Mouse (Mus musculus): ENCODE measurements around the gene Map3k4. TPM values are rescaled to one million over a fixed set of nuclear protein-coding genes. Genes with fewer than 3 reads are reported as not detected.
A peak's percentile ranks its signal among the peaks of the same experiment; 100 is the strongest.

The Map3k4 gene
- polyA plus RNA-seq (2015; fragmentation: Nextera tagmentation; extraction: Ambion mirVana) = 35.8 and 41.7 TPM in 2 replicates

DNA sequence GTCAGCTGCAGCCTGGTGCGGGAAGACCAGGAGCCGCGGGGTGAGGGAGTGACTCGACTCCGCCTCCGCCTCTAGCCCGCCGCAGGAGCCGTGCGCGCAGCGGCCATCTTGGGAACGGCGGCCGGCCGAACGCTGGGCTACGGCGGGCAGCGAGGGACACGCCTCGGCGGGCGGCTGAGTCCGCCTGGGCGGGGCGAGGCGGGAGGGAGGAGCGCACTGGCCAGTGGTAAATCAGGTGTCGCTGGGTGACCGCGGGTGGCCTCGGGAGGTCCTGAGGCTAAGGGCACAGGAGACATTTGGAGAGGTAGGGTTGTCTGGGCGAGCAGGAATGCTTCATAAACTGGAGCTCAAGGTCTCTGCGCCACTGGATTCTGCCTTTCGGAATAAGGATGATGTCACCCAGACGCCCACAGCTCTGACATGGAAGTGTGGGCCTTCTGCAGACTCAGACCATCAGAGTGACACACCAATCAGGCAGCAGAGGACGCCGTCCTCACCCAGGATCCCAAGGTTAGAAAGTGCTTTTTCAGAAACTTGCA is at the start of gene Map3k4:
Gene Map3k4 (minus strand): TSS at position 134 of the 539 bp plus-strand sequence.
- H3K27me3 ChIP-seq = no peaks in the 10 kb centered on the region
- no peaks in the 10 kb centered on the region for H3K36me3 ChIP-seq
- H3K4me1 ChIP-seq (replicated peaks) = peaks cover 46% of the 10 kb centered on the region
- peak within 1 kb of the TSS; percentile 61 for H3K4me2 ChIP-seq
- peak; percentile 91 for ATAC-seq (ENCODE audit: low read depth)
- 0% methylated on average over 36 of the region's 39 CpGs for WGBS
- no peaks in the 10 kb centered on the region for H3K9me3 ChIP-seq
- peak within 1 kb of the TSS; percentile 96 for H3K9ac ChIP-seq
- peak within 1 kb of the TSS; percentile 94 for H3K4me3 ChIP-seq
- peak within 1 kb of the TSS; percentile 99 for H3K27ac ChIP-seq (replicated peaks)

DNA sequence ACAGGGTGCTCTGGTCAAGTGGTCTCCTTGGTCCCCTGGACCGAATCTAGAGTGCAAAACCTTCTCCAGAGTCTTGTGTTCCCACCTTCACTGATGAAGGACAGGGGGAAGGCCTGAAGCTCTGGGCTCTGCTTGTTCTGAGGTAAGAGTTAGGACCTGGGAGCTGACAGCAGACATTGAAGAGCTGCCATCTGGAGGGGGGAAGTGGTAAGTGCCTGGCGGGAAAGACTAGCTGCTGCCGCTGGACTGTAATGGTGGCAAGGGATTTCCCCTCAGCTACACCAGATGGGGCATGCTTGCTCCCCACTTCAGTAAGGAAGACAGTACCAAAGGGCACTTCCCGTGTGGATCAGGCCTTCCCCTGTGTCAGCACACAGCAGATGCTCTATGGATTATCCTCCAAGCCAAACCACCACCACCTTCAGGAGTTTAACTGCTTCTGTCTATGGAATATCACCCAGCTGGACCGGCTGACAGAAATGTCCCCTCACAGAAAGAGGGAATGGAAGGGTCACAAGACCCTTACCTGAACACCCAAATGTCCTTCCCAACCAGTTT is 48.9 kb upstream of the Map3k4 start:
- ATAC-seq (ENCODE audit: low read depth) = no peak
- no peaks in the 10 kb centered on the region for H3K36me3 ChIP-seq
- H3K4me1 ChIP-seq (replicated peaks) = peaks cover 8% of the 10 kb centered on the region
- H3K9me3 ChIP-seq = no peaks in the 10 kb centered on the region
- no peak overlapping the region for H3K4me3 ChIP-seq
- no peak overlapping the region for H3K27ac ChIP-seq (replicated peaks)
- no peak overlapping the region for H3K4me2 ChIP-seq
- WGBS = 42% methylated on average over 5 of the region's 5 CpGs
- H3K9ac ChIP-seq = no peak overlapping the region
- H3K27me3 ChIP-seq = no peaks in the 10 kb centered on the region

DNA sequence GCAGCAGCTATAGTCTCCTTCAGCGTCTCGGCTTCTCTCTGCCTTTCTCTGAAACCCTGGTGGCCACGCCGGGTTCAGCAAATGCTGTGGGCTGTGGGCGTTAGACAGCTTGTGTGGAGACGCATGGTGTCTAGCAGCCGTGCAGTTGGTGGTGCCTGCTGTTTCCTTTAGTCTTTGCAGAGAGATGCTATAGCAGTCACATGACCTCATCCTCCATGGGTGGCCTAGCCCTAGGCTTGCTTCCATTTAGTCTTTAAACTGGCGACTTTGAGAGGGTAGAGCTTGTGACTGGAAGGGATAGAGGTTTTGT is 45.8 kb upstream of the Map3k4 start:
- Histone ChIP-seq H3K27ac (replicated peaks) (no peak overlapping the region), H3K27me3 (no peaks in the 10 kb centered on the region), H3K36me3 (no peaks in the 10 kb centered on the region), H3K9me3 (no peaks in the 10 kb centered on the region), H3K4me2 (no peak overlapping the region), H3K4me3 (no peak overlapping the region), H3K4me1 (replicated peaks) (peaks cover 3% of the 10 kb centered on the region; the same call in 1 of the 2 replicates), H3K9ac (no peak overlapping the region)
- ATAC-seq (ENCODE audit: low read depth) = no peak
- WGBS = 40% methylated on average over 8 of the region's 8 CpGs

DNA sequence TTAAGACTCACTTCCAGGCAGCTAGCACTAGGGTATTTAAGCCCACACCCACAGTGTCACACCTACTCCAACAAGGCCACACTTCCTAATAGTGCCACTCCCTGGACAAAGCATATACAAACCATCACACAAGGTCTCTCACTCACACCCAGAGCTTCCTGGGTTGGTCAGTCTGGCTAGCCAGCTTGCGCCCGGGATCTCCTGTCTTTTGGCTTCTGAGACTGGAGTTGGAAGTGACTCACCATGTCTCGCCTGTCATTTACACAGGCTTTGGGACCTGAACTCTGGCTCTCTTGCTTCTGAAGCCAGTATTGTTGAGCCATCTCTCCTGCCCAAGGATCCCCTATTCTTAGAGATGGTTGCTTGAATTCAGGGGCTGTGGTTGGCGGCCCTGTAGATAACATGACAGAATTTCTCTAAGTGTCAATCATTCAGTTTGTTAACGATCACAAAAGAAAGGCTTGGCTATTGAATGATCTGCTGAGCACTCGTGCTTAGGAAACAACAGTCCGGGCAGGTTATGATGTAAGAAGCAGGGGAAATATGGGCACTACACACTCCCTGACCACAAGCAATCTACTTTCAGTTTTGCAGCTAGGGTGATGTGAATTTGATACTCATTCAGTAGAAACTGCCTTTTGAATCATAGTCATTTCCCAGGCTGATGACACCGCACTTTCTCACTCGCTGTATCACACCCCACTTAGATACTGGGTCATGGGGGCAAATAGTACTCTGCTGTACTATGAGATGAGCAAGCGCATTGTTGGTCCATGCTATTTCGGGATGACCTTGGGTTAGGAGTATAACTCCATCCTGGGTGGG is 45.2 kb upstream of the Map3k4 start:
- no peak for ATAC-seq (ENCODE audit: low read depth)
- Histone ChIP-seq H3K4me1 (replicated peaks) (peaks cover 3% of the 10 kb centered on the region; the same call in 1 of the 2 replicates), H3K27me3 (no peaks in the 10 kb centered on the region), H3K9ac (no peak overlapping the region), H3K36me3 (no peaks in the 10 kb centered on the region), H3K4me3 (no peak overlapping the region), H3K27ac (replicated peaks) (no peak overlapping the region), H3K4me2 (no peak overlapping the region), H3K9me3 (no peaks in the 10 kb centered on the region)
- 89% methylated on average over 11 of the region's 11 CpGs for WGBS

DNA sequence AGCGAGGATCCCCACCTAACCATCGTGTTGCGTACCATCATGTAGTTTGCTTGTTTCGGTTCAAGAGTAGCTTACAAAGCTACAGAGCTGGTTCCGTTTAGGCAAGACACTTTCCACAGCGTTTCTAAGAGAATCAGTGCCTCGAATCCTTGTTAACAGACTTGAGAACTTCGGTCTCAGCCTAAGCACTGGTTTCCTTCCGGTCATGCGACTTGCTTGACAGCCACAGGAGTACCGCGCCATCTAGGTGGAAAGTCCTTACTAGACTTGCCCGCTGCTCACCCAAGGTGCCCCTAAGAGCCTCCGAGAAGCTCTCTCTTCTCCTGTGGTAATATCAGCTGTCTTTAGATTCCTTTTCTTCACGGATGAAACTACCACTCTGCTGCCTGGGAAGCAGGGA is 41.3 kb upstream of the Map3k4 start:
- Histone ChIP-seq H3K4me2 (no peak overlapping the region), H3K27me3 (no peaks in the 10 kb centered on the region), H3K4me3 (no peak overlapping the region), H3K27ac (replicated peaks) (no peak overlapping the region), H3K9ac (no peak overlapping the region), H3K9me3 (no peaks in the 10 kb centered on the region), H3K36me3 (no peaks in the 10 kb centered on the region), H3K4me1 (replicated peaks) (peaks cover 3% of the 10 kb centered on the region; the same call in 1 of the 2 replicates)
- no peak for ATAC-seq (ENCODE audit: low read depth)
- WGBS = 87% methylated on average over 15 of the region's 15 CpGs

DNA sequence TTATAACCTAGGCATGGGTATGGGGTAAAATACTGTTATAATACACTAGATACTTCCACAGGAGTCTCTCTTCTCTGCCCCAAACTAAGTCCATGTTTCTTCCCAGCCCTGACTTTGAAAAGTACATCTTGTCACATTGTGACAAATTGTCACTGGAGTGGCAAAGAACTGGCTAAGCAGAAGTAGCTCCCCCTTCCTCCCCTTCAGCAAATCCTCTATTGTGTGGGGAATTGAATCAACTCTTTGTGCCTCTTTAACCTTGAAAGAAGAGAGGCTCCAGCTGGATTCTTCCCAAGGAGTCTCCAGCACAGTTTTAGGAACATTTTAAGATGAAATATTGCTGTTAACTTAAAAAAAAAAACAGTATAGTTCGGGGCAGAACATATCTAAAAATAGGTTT is 34.2 kb upstream of the Map3k4 start:
- Histone ChIP-seq H3K9me3 (no peaks in the 10 kb centered on the region), H3K4me1 (replicated peaks) (peaks cover 10% of the 10 kb centered on the region), H3K36me3 (no peaks in the 10 kb centered on the region), H3K27me3 (no peaks in the 10 kb centered on the region), H3K9ac (no peak overlapping the region), H3K27ac (replicated peaks) (no peak overlapping the region), H3K4me3 (no peak overlapping the region), H3K4me2 (no peak overlapping the region)
- no peak for ATAC-seq (ENCODE audit: low read depth)
- 14% methylated on average over 1 of the region's 1 CpGs for WGBS

DNA sequence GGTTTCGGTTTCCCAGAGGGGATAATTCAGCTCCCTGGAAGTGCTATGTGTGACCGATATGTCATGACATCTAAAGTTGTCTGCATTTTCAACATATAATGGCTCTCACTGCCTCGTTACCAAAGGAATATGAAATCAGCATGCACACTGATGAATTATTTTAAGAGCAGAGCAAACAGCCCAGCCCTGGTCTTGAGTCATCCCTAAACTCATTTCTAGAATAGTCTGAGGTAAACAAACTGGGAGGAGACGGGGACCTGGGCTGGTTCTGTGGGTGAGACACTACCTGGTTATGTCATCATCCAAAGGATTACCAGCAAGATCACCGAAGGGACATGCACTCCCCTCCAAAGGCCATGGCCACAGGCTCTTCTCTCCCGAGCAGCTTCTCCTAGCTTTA is 33.0 kb upstream of the Map3k4 start:
- 89% methylated on average over 6 of the region's 6 CpGs for WGBS
- H3K27ac ChIP-seq (replicated peaks) = no peak overlapping the region
- no peaks in the 10 kb centered on the region for H3K36me3 ChIP-seq
- H3K27me3 ChIP-seq = no peaks in the 10 kb centered on the region
- H3K4me3 ChIP-seq = no peak overlapping the region
- H3K9me3 ChIP-seq = no peaks in the 10 kb centered on the region
- ATAC-seq (ENCODE audit: low read depth) = no peak
- H3K4me1 ChIP-seq (replicated peaks) = peaks cover 10% of the 10 kb centered on the region
- H3K4me2 ChIP-seq = no peak overlapping the region
- no peak overlapping the region for H3K9ac ChIP-seq

DNA sequence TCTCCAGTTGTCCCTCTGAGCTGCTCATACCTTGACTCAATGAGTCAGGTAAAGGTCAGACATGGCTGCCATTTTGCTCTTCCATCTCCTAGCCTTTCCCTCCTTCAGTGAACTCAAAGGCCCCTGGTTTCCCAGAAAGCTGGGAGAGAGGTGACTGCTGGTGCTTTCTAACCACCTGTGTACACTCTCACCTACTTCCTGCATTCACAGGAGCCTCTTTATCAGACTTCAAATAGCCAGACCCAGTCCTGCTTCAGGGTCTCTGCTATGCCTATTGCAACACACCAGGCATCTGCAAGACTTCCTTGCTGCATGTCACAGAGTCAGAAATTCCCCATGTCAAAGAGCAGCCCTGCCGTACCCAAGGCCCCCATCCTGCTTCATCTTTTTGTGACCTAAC is 28.9 kb upstream of the Map3k4 start:
- WGBS = 90% methylated on average over 1 of the region's 1 CpGs

DNA sequence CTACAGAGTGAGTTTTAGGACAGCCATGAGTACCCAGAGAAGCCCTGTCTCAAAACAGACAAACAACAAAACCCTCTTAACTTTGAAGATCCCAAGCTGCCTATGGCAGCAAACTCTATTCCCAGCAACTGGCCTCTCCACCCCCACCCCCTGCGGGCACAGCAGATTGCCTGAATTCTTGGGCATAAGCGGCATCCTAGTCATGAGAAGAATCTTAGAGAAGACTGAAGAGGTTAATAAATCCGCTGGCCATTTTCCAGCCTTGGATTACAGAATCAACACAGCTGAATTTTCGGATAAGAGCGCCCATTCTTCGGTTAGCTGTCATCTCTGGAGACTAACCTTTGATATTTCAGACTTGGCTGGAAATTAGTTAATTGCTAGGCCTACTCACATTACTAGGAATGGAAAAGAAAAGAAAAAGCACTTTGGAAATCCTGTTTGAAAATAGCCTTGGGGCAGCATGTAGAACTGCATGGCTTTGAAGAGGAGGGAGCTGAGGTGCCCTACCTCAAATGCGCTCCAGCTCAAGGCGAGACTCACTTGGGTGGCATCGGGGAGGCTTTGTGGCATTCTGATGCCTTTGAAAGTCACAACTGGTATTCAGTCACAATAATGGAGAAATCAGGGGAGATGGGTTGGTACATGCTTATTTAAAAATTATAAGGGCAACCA is 25.2 kb upstream of the Map3k4 start:
- Histone ChIP-seq H3K9me3 (0 out of 2 replicates have a peak, but pooled peaks cover 3% of the 10 kb centered on the region), H3K27me3 (no peaks in the 10 kb centered on the region), H3K4me3 (no peak overlapping the region), H3K4me1 (replicated peaks) (no peaks in the 10 kb centered on the region), H3K9ac (no peak overlapping the region), H3K36me3 (no peaks in the 10 kb centered on the region), H3K27ac (replicated peaks) (no peak overlapping the region), H3K4me2 (no peak overlapping the region)
- no peak for ATAC-seq (ENCODE audit: low read depth)
- 81% methylated on average over 9 of the region's 9 CpGs for WGBS

More for the DNA sequence above, 28.9 kb upstream of the Map3k4 start:
- Histone ChIP-seq H3K9ac (no peak overlapping the region), H3K4me1 (replicated peaks) (0 out of 2 replicates have a peak, but pooled peaks cover under 1% of the 10 kb centered on the region), H3K4me3 (no peak overlapping the region), H3K27me3 (no peaks in the 10 kb centered on the region), H3K9me3 (no peaks in the 10 kb centered on the region), H3K36me3 (no peaks in the 10 kb centered on the region), H3K4me2 (no peak overlapping the region), H3K27ac (replicated peaks) (no peak overlapping the region)
- no peak for ATAC-seq (ENCODE audit: low read depth)

DNA sequence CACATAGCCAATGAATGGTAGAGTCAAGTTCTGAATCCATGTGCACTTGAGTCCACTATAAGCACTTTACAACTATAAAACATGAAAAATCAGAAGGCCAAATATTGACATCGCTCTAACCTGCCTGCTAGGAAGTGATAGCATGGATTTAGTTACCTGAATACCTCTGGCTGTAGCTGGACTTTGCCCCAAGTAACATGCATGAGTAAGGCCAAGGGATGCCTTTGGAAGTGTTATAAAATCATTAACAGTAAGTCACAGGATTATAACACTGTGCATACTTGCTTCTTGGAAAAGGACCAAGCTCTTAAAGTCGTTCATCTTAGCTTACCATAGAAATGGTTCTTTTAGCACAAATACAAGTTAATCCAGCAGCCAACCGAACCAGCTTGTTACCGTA is 18.6 kb upstream of the Map3k4 start:
- H3K9ac ChIP-seq = no peak overlapping the region
- WGBS = 86% methylated on average over 4 of the region's 4 CpGs
- H3K36me3 ChIP-seq = no peaks in the 10 kb centered on the region
- H3K4me2 ChIP-seq = no peak overlapping the region
- H3K27ac ChIP-seq (replicated peaks) = no peak overlapping the region
- no peaks in the 10 kb centered on the region for H3K4me1 ChIP-seq (replicated peaks)
- H3K9me3 ChIP-seq = 0 out of 2 replicates have a peak, but pooled peaks cover 3% of the 10 kb centered on the region
- no peaks in the 10 kb centered on the region for H3K27me3 ChIP-seq
- ATAC-seq (ENCODE audit: low read depth) = no peak
- no peak overlapping the region for H3K4me3 ChIP-seq

DNA sequence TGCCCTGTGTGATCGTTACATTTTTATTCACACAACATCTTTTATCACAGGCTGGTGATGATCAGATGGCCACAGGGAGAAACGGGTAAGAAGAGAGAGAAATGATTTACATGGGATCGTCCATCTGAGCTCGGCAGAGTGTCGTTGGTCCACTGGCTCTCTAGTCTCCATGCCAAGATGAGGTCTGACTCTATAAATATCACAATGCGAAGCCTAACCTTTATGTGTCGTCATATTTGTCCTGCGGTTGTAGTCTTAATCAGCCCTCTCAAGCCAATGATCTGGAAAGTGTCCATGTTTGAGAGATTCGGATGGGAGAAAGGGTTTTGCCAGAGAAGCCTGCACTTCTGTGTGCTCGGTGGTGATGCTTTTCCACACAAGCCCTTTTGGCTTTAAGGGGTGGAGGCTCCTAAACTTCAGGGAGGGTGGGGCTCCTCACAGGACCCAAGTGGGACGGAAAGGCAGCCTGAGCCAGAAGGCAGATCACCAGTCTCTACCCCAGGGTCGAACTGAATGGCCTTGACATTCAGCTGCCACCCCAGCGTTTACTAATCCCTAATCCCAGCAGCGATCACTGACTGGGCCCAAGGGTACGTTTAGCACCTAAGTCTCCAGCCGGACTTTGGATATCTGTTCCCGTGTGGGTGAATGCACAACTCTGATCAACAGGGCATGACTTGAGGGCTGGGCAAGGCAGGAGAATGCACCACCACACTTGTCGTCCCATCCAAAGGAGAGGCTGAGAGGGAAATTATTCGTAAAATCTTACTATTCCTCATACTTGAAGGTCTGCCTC is 17.7 kb upstream of the Map3k4 start:
- Histone ChIP-seq H3K4me2 (no peak overlapping the region), H3K27me3 (no peaks in the 10 kb centered on the region), H3K4me3 (no peak overlapping the region), H3K9ac (no peak overlapping the region), H3K36me3 (no peaks in the 10 kb centered on the region), H3K4me1 (replicated peaks) (no peaks in the 10 kb centered on the region), H3K9me3 (0 out of 2 replicates have a peak, but pooled peaks cover 3% of the 10 kb centered on the region), H3K27ac (replicated peaks) (no peak overlapping the region)
- ATAC-seq (ENCODE audit: low read depth) = no peak
- 83% methylated on average over 19 of the region's 19 CpGs for WGBS

Measured in neural tube, embryonic 13.5 days (tissue).